Mouse (Mus musculus) hindbrain, embryonic 12.5 days (tissue): Measurements from ENCODE around the gene Shroom3. TPM values are rescaled to one million over a fixed set of nuclear protein-coding genes. Genes with fewer than 3 reads are reported as not detected.
A peak's percentile ranks its signal among the peaks of the same experiment; 100 is the strongest.

Experiments
- ATAC-seq: fragments of 200-750 bp; cut with Nextera tagmentation; 2 replicates; pipeline ENCODE4 v1.8.0; 2017; ENCODE audit warnings: moderate TSS enrichment; ENCODE audit not compliant: low FRiP score
- H3K27ac ChIP-seq: fragments of 300-500 bp; sonication (generic); 2 replicates; pipeline ENCODE4 v1.5.1; 2016; ENCODE audit warnings: mild to moderate bottlenecking
- H3K27me3 ChIP-seq: fragments of 300-500 bp; sonication (generic); 2 replicates; pipeline ENCODE4 v1.6.1; 2016; ENCODE audit warnings: mild to moderate bottlenecking
- H3K36me3 ChIP-seq: fragments of 300-500 bp; sonication (generic); 2 replicates; pipeline ENCODE4 v1.6.1; 2016; ENCODE audit warnings: mild to moderate bottlenecking
- H3K4me1 ChIP-seq: fragments of 300-500 bp; sonication (generic); 2 replicates; pipeline ENCODE4 v1.6.1; 2016
- H3K4me2 ChIP-seq: fragments of 300-500 bp; sonication (generic); replicated peaks from 2 replicates; pipeline ENCODE4 v1.6.1; 2016; ENCODE audit warnings: mild to moderate bottlenecking
- H3K4me3 ChIP-seq: fragments of 300-500 bp; sonication (generic); 2 replicates; pipeline ENCODE4 v1.5.1; 2016; ENCODE audit warnings: mild to moderate bottlenecking
- H3K9ac ChIP-seq: fragments of 300-500 bp; sonication (generic); 2 replicates; pipeline ENCODE4 v1.6.1; 2016; ENCODE audit warnings: mild to moderate bottlenecking, moderate library complexity
- H3K9me3 ChIP-seq: fragments of 300-500 bp; sonication (generic); replicated peaks from 2 replicates; pipeline ENCODE4 v1.6.1; 2016; ENCODE audit warnings: mild to moderate bottlenecking
- WGBS: fragments of 180-500 bp; shearing (Covaris S2); methylation state at CpG from one replicate; pipeline ENCODE4 v1.1.7; 2016; 5-methylcytosine and 5-hydroxymethylcytosine counted together
- polyA plus RNA-seq: library from polyadenylated mRNA; unstranded; fragments of >200 nt; fragmentation: Nextera tagmentation; extraction: Ambion mirVana; gene quantifications from 2 replicates; pipeline ENCODE4 v1.2.1, GENCODE M21; 2016

Gene Shroom3
- polyA plus RNA-seq, 1 experiment from 2014 or later: 6.5 TPM

- no peaks in the 10 kb centered on the region for H3K9me3 ChIP-seq
- H3K27ac ChIP-seq: peak overlapping the region; percentile 52; the same call in 1 of the 2 replicates
- H3K36me3 ChIP-seq: no peaks in the 10 kb centered on the region
- H3K4me2 ChIP-seq: no peak overlapping the region
- H3K27me3 ChIP-seq: no peaks in the 10 kb centered on the region
- H3K4me3 ChIP-seq: no peak overlapping the region
- 42% methylated on average over 20 of the region's 20 CpGs for WGBS
- ATAC-seq: peak; percentile 91
- H3K4me1 ChIP-seq: peaks cover 16% of the 10 kb centered on the region
- no peak overlapping the region for H3K9ac ChIP-seq
Observed at GRCm38 (mm10) chr5:92843850-92844785, 160.9 kb downstream of the Shroom3 start.

- H3K27ac ChIP-seq: no peak overlapping the region
Observed at GRCm38 (mm10) chr5:92849743-92850142, 166.5 kb downstream of the Shroom3 start.

GRCm38 (mm10) chr5:92850925-92851324 lies 167.7 kb downstream of the Shroom3 start:
- no peak for ATAC-seq
- no peaks in the 10 kb centered on the region for H3K27me3 ChIP-seq
- H3K4me1 ChIP-seq: no peaks in the 10 kb centered on the region
- H3K9ac ChIP-seq: no peak overlapping the region
- WGBS: 85% methylated on average over 3 of the region's 3 CpGs
- H3K4me3 ChIP-seq: no peak overlapping the region
- no peak overlapping the region for H3K4me2 ChIP-seq
- no peaks in the 10 kb centered on the region for H3K9me3 ChIP-seq
- no peaks in the 10 kb centered on the region for H3K36me3 ChIP-seq
- no peak overlapping the region for H3K27ac ChIP-seq

More at GRCm38 (mm10) chr5:92849743-92850142, 166.5 kb downstream of the Shroom3 start:
- Histone ChIP-seq H3K27me3 (no peaks in the 10 kb centered on the region), H3K4me3 (no peak overlapping the region), H3K36me3 (no peaks in the 10 kb centered on the region), H3K4me1 (no peaks in the 10 kb centered on the region), H3K9ac (no peak overlapping the region), H3K4me2 (no peak overlapping the region), H3K9me3 (no peaks in the 10 kb centered on the region)
- WGBS: 94% methylated on average over 6 of the region's 6 CpGs
- ATAC-seq: no peak

- H3K4me2 ChIP-seq: no peak overlapping the region
- ATAC-seq: no peak
- WGBS: 78% methylated on average over 4 of the region's 4 CpGs
Observed at GRCm38 (mm10) chr5:92854983-92855382, 171.7 kb downstream of the Shroom3 start.

GRCm38 (mm10) chr5:92856346-92856745 lies 173.1 kb downstream of the Shroom3 start:
- ATAC-seq: no peak
- Histone ChIP-seq H3K4me2 (no peak overlapping the region; the same call in 1 of the 2 replicates), H3K27me3 (no peaks in the 10 kb centered on the region), H3K9me3 (no peaks in the 10 kb centered on the region), H3K36me3 (no peaks in the 10 kb centered on the region), H3K4me1 (peaks cover 7% of the 10 kb centered on the region; the same call in 1 of the 2 replicates), H3K4me3 (no peak overlapping the region), H3K9ac (0 out of 2 replicates have a peak overlapping the region, but pooled peaks have one; percentile 10), H3K27ac (no peak overlapping the region)
- 40% methylated on average over 15 of the region's 15 CpGs for WGBS

More at GRCm38 (mm10) chr5:92854983-92855382, 171.7 kb downstream of the Shroom3 start:
- no peaks in the 10 kb centered on the region for H3K27me3 ChIP-seq
- no peak overlapping the region for H3K27ac ChIP-seq
- no peak overlapping the region for H3K4me3 ChIP-seq
- H3K9ac ChIP-seq: no peak overlapping the region
- H3K9me3 ChIP-seq: no peaks in the 10 kb centered on the region
- peaks cover 5% of the 10 kb centered on the region; the same call in 1 of the 2 replicates for H3K4me1 ChIP-seq
- no peaks in the 10 kb centered on the region for H3K36me3 ChIP-seq

GRCm38 (mm10) chr5:92857177-92857576 lies 173.9 kb downstream of the Shroom3 start:
- no peak for ATAC-seq
- Histone ChIP-seq H3K9ac (no peak overlapping the region), H3K36me3 (no peaks in the 10 kb centered on the region), H3K9me3 (no peaks in the 10 kb centered on the region), H3K4me2 (no peak overlapping the region), H3K4me1 (peaks cover 16% of the 10 kb centered on the region), H3K27me3 (no peaks in the 10 kb centered on the region), H3K4me3 (no peak overlapping the region), H3K27ac (no peak overlapping the region)
- 74% methylated on average over 7 of the region's 7 CpGs for WGBS

- no peaks in the 10 kb centered on the region for H3K9me3 ChIP-seq
- no peak overlapping the region for H3K27ac ChIP-seq
- H3K27me3 ChIP-seq: no peaks in the 10 kb centered on the region
- H3K4me3 ChIP-seq: no peak overlapping the region
- 89% methylated on average over 3 of the region's 3 CpGs for WGBS
- H3K4me2 ChIP-seq: no peak overlapping the region
- no peak for ATAC-seq
- H3K4me1 ChIP-seq: peaks cover 17% of the 10 kb centered on the region
- H3K9ac ChIP-seq: no peak overlapping the region
- H3K36me3 ChIP-seq: no peaks in the 10 kb centered on the region
Observed at GRCm38 (mm10) chr5:92858104-92858503, 174.9 kb downstream of the Shroom3 start.

- 97% methylated on average over 4 of the region's 4 CpGs for WGBS
- H3K4me2 ChIP-seq: no peak overlapping the region
- no peaks in the 10 kb centered on the region for H3K27me3 ChIP-seq
- no peaks in the 10 kb centered on the region for H3K9me3 ChIP-seq
- H3K36me3 ChIP-seq: no peaks in the 10 kb centered on the region
- H3K4me3 ChIP-seq: no peak overlapping the region
- no peak overlapping the region for H3K9ac ChIP-seq
- H3K27ac ChIP-seq: no peak overlapping the region
- no peak for ATAC-seq
- H3K4me1 ChIP-seq: peaks cover 17% of the 10 kb centered on the region
Observed at GRCm38 (mm10) chr5:92858576-92858975, 175.3 kb downstream of the Shroom3 start.

- Histone ChIP-seq H3K4me2 (no peak overlapping the region), H3K27ac (peak overlapping the region; percentile 18; the same call in 1 of the 2 replicates), H3K9ac (no peak overlapping the region), H3K4me1 (peaks cover 19% of the 10 kb centered on the region), H3K27me3 (no peaks in the 10 kb centered on the region), H3K36me3 (no peaks in the 10 kb centered on the region), H3K9me3 (no peaks in the 10 kb centered on the region), H3K4me3 (no peak overlapping the region)
- WGBS: 58% methylated on average over 10 of the region's 10 CpGs
- ATAC-seq: peak; percentile 72
Observed at GRCm38 (mm10) chr5:92861416-92862112, 178.3 kb downstream of the Shroom3 start.

- ATAC-seq: no peak
- WGBS: 74% methylated on average over 4 of the region's 4 CpGs
- no peak overlapping the region for H3K27ac ChIP-seq
Observed at GRCm38 (mm10) chr5:92865090-92865489, 181.9 kb downstream of the Shroom3 start.

GRCm38 (mm10) chr5:92866546-92866945 lies 183.3 kb downstream of the Shroom3 start:
- Histone ChIP-seq H3K4me1 (peaks cover 15% of the 10 kb centered on the region), H3K27ac (no peak overlapping the region), H3K9me3 (no peaks in the 10 kb centered on the region), H3K27me3 (no peaks in the 10 kb centered on the region), H3K9ac (no peak overlapping the region), H3K4me3 (no peak overlapping the region), H3K4me2 (no peak overlapping the region), H3K36me3 (no peaks in the 10 kb centered on the region)
- ATAC-seq: no peak
- 90% methylated on average over 8 of the region's 8 CpGs for WGBS

More at GRCm38 (mm10) chr5:92865090-92865489, 181.9 kb downstream of the Shroom3 start:
- Histone ChIP-seq H3K9ac (no peak overlapping the region), H3K4me2 (no peak overlapping the region), H3K9me3 (no peaks in the 10 kb centered on the region), H3K4me1 (peaks cover 19% of the 10 kb centered on the region), H3K4me3 (no peak overlapping the region), H3K27me3 (no peaks in the 10 kb centered on the region), H3K36me3 (no peaks in the 10 kb centered on the region)

- peaks cover 8% of the 10 kb centered on the region for H3K4me1 ChIP-seq
- H3K4me3 ChIP-seq: no peak overlapping the region
- no peaks in the 10 kb centered on the region for H3K27me3 ChIP-seq
- 81% methylated on average over 4 of the region's 4 CpGs for WGBS
- no peaks in the 10 kb centered on the region for H3K36me3 ChIP-seq
- H3K4me2 ChIP-seq: no peak overlapping the region
- ATAC-seq: no peak
- H3K27ac ChIP-seq: no peak overlapping the region
- no peaks in the 10 kb centered on the region for H3K9me3 ChIP-seq
- no peak overlapping the region for H3K9ac ChIP-seq
Observed at GRCm38 (mm10) chr5:92867253-92867652, 184.0 kb downstream of the Shroom3 start.
